In genomic region chr7:100944306-100944705, GRCm38 (mm10) we compare ENCODE assay signal across 14 mouse cellular contexts. TPM values are rescaled to one million over a fixed set of nuclear protein-coding genes. Genes with fewer than 3 reads are reported as not detected.
DNase-seq lines count a peak whose midpoint lies in the region; ATAC-seq and TF ChIP-seq lines count a peak whose summit lies in the region.
"Had no signal": no experiment of that assay in that cellular context is flagged by ENCODE, and none has a peak within 500 bp of the region (broad histone marks: within the 10 kb centered on the region; RNA-seq: fewer than 3 reads in every experiment).

No protein-coding gene starts in this region.

- no peak overlapping the region for H3K4me3 ChIP-seq in gastrocnemius, adult 2 months
- H3K4me3 ChIP-seq in liver, embryonic 16.5 days (ENCODE audit: low read depth, low read length) = no peak overlapping the region
- no peak overlapping the region for H3K4me3 ChIP-seq in liver, embryonic 12.5 days
- H3K4me3 ChIP-seq: heart, embryonic 10.5 days; kidney, embryonic 15.5 days; liver, embryonic 13.5 days; megakaryocyte, embryonic 14.5 days had no signal

- 47% methylated on average over 2 of the region's 2 CpGs for WGBS in liver, embryonic 16.5 days (ENCODE audit: insufficient replicate concordance)
- 45% methylated on average over 2 of the region's 2 CpGs for WGBS in liver, embryonic 12.5 days (ENCODE audit: insufficient replicate concordance)

- no peaks in the 10 kb centered on the region for H3K36me3 ChIP-seq in liver, embryonic 16.5 days (ENCODE audit: control insufficient read depth, insufficient read depth)
- no peaks in the 10 kb centered on the region for H3K36me3 ChIP-seq in liver, embryonic 12.5 days
- H3K36me3 ChIP-seq: heart, embryonic 10.5 days; kidney, embryonic 15.5 days; liver, embryonic 13.5 days had no signal

- no peak for ATAC-seq in liver, embryonic 16.5 days (ENCODE audit: low read depth)
- no peak for ATAC-seq in liver, embryonic 12.5 days

- intact Hi-C loops in gastrocnemius, adult 2 months (cut with DNase I) = loop anchor here (5.0 kb wide), 1 partner anchor 33 kb away; no protein-coding TSS in a partner anchor

- peak overlapping the region; percentile 31; the same call in 1 of the 2 replicates for H3K27ac ChIP-seq in gastrocnemius, adult 2 months
- 0 out of 2 replicates have a peak overlapping the region, but pooled peaks have one; percentile 43 for H3K27ac ChIP-seq in liver, embryonic 16.5 days (ENCODE audit: low read length)
- no peak overlapping the region for H3K27ac ChIP-seq in liver, embryonic 12.5 days
- H3K27ac ChIP-seq: liver, embryonic 13.5 days had no signal

- no peak for TF ChIP-seq CTCF in gastrocnemius, adult 2 months (IDR thresholded peaks at IDR 0.05)

- no peak for DNase-seq in gastrocnemius, adult 2 months
- no peak for DNase-seq in gastrocnemius, postnatal 10 days
- peak; percentile 39 for DNase-seq in brain, adult 2 months (ENCODE audit: low read depth, low spot score)
- DNase-seq in monocyte, adult 2 months (ENCODE audit: low read depth in 1 of 2, low spot score in 2 of 2) = peak; percentile 50 to 54
- DNase-seq in adrenal gland, postnatal 25 days = no peak
- no peak for DNase-seq in frontal cortex, postnatal 36 days (ENCODE audit: low spot score in 2 of 2)
- DNase-seq: cerebellum, postnatal 36 days; layer of hippocampus, postnatal 36 days; liver, embryonic 13.5 days had no signal

- no peak overlapping the region for H3K9ac ChIP-seq in liver, embryonic 16.5 days (ENCODE audit: low read depth, low read length)
- H3K9ac ChIP-seq in liver, embryonic 12.5 days = no peak overlapping the region
- H3K9ac ChIP-seq: kidney, embryonic 15.5 days; liver, embryonic 13.5 days had no signal

- no peaks in the 10 kb centered on the region for H3K4me1 ChIP-seq in liver, embryonic 16.5 days (ENCODE audit: control insufficient read depth, low read depth, low read length)
- H3K4me1 ChIP-seq in liver, embryonic 12.5 days = peaks cover 10% of the 10 kb centered on the region

- H3K9me3 ChIP-seq in liver, embryonic 16.5 days (replicated peaks; ENCODE audit: control insufficient read depth, low read length) = no peaks in the 10 kb centered on the region
- H3K9me3 ChIP-seq in liver, embryonic 12.5 days (replicated peaks) = no peaks in the 10 kb centered on the region
- H3K9me3 ChIP-seq: heart, embryonic 10.5 days; kidney, embryonic 15.5 days; liver, embryonic 13.5 days; megakaryocyte, embryonic 14.5 days had no signal

- H3K4me2 ChIP-seq in liver, embryonic 16.5 days (ENCODE audit: low read depth, low read length) = no peak overlapping the region
- no peak overlapping the region for H3K4me2 ChIP-seq in liver, embryonic 12.5 days
- H3K4me2 ChIP-seq: kidney, embryonic 15.5 days; liver, embryonic 13.5 days had no signal

- H3K27me3 ChIP-seq in liver, embryonic 16.5 days (ENCODE audit: control insufficient read depth, insufficient read depth, low read depth, low read length) = no peaks in the 10 kb centered on the region
- peaks cover 12% of the 10 kb centered on the region; the same call in 1 of the 2 replicates for H3K27me3 ChIP-seq in liver, embryonic 12.5 days (replicated peaks)
- H3K27me3 ChIP-seq: kidney, embryonic 15.5 days; liver, embryonic 13.5 days had no signal

RNA-seq across cellular contexts. Expression of gene Arhgef17, which starts 12.4 kb away (rescaled TPM):
- 10 to 100 TPM; 20.9 to 33.3 TPM for total RNA-seq in gastrocnemius, adult 2 months (2021)
- total RNA-seq in gastrocnemius, postnatal 10 days (2021) = 10 to 100 TPM; 29.6 to 35.5 TPM
- polyA plus RNA-seq in liver, embryonic 16.5 days (2015; fragmentation: Nextera tagmentation; extraction: Ambion mirVana) = 0.57 and 0.87 TPM in 2 replicates
- 1.7 and 2.2 TPM in 2 replicates for polyA plus RNA-seq in liver, embryonic 12.5 days (2016; fragmentation: Nextera tagmentation; extraction: Ambion mirVana)
- 76.1 and 81.2 TPM in 2 replicates for total RNA-seq in adrenal gland, postnatal 25 days (2021)

RNA-seq across cellular contexts. Expression of gene P2ry6, which starts 30.1 kb away (rescaled TPM):
- total RNA-seq in gastrocnemius, adult 2 months (2021) = 1 to 10 TPM in 1 of 2 experiments, under 1 TPM in 1; 0.82 to 1.4 TPM
- 1 to 10 TPM; 2.3 to 4.0 TPM for total RNA-seq in gastrocnemius, postnatal 10 days (2021)
- polyA plus RNA-seq in liver, embryonic 16.5 days (2015; fragmentation: Nextera tagmentation; extraction: Ambion mirVana) = 4.9 and 6.3 TPM in 2 replicates
- 3.4 and 3.6 TPM in 2 replicates for polyA plus RNA-seq in liver, embryonic 12.5 days (2016; fragmentation: Nextera tagmentation; extraction: Ambion mirVana)
- total RNA-seq in adrenal gland, postnatal 25 days (2021) = 5.8 and 9.5 TPM in 2 replicates

Comparison
In these comparisons a context has a peak if more than half of its experiments do, and no peak if none do; other contexts are left out.
1. DNase-seq: peak in brain, adult 2 months (single experiment) and monocyte, adult 2 months (2 of 2); none in gastrocnemius, adult 2 months (single experiment), gastrocnemius, postnatal 10 days (single experiment), adrenal gland, postnatal 25 days (single experiment) and frontal cortex, postnatal 36 days (0 of 2).